Mouse (Mus musculus) regulatory T cell (primary cell): Measurements from ENCODE around the gene Sucla2.

Experiments
- in situ Hi-C: fragments of 300-600 bp; cut with MboI, MseI; formaldehyde crosslinking; loops from one replicate; pipeline ENCODE4 v1.15.1; 2025; ENCODE audit warnings: high pct_unique_total_duplicates

The Sucla2 gene

DNA sequence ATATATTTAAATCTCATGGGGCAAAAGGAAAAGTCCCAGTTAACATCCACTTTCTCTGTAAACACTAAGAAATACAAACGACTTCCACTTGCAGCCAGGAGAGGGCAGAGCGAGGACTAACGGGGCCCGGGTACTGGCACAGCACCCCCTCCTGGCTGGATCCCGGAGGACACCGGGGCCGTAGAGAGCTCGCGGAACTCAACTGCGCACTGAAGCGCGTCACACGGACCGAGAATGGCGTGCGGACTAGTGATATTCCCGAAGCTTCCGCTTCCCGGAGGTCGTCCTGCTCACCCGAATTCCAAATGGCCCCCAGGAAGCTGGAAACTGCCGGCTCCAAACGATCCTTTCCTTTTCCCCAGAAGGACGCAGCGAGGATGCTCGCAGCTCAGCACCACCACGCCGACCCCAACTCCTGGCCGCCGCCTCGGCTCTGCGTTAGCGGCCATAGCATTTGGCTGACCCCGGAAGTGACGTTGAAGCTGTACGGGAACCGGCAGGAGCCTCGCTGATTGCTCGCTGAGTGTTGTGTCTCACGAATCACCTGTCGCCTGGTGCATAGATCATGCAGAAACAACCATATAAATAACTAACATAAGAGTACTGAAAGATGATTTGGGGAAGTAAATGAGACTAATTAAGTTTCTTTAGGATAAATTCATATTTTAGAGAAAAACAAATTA lies at the start of gene Sucla2:
Gene Sucla2, plus strand, starts transcription at position 554 of the 683 bp plus-strand sequence.
- in situ Hi-C loops: no loop called here

DNA sequence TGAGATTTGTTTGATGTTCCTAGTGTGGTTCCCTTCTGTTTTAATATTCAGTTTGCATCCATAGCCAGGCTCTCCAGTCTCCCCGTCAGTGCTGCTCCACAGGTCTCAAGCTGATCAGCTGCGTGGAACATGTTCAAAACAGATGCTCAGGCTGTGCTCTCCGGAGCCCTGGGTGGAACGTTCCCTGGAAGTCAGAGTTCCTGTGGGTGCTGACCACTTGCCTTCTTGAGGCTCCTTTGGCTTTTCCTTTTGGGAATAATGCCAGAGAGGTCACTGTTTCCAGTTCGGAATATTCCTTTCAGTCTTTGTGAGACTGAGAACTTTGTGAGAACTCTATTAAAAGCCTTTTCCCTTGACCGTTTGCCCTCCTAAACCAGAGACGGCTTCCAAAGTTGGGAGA lies 49.6 kb upstream of the Sucla2 start:
- in situ Hi-C loops: no loop called here

DNA sequence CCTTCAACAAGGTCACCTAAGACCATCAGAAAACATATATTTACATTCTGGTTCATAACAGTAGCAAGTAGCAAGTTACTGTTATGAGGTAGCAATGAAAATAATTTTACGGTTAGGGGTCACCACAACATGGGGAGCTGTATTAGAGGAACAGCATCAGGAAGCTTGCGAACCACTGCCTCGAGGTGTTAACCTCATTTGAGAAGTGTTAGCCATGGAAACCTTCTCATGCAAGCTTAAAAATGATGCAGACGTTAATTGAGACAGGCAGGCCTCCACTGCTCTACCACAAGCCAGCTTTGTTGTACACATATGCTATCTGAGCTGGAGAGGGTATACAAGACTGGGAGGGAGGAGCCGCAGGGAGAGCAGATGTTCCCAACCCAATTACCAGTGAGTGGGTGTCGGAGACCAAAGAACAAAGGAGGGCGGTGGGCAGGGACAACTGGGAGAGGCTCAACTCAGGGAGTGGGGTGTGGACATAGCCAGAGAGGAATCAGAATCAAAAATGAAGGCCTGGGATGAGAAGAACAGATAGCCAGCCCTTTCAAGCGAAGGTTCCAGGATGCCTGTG lies 48.7 kb upstream of the Sucla2 start:
- in situ Hi-C loops: no loop called here

DNA sequence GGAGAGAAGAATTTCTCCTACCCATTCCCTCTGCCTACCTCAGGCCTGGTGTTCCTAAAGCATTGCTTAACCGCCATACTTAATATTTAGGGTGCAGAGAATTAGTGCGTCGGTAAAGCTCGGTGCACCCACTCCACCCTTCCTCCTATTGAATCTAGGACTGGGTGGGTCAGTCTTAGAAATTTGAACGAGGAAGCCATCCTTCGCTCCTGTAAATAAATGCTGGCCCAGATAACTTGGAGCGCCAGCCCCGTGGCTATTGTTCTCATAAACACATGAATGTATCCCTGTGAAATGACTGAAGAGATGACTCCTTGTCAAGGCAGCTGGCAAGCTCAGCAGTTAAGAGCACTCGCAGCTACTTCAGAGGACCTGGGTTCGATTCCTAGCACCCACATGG lies 48.0 kb upstream of the Sucla2 start:
- in situ Hi-C loops: no loop called here

DNA sequence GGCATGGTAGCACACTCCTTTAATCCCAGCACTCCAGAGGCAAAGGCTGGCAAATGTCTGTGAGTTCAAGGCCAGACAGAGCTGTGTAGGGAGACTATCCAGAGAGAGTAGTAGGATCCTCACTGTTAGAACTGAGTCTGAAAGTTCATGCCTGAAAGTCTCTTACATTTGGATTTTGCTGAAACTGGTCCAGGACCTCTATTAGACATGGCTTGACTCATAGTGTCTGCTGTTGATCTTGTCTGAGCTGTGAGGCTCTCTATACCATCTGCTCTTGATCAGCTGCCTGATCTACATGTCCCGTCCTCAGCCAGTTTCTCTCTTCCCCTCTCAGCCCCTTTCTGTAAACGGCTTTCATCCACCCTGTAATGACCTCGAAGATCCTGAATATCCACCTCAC lies 46.8 kb upstream of the Sucla2 start:
- in situ Hi-C loops: no loop called here

DNA sequence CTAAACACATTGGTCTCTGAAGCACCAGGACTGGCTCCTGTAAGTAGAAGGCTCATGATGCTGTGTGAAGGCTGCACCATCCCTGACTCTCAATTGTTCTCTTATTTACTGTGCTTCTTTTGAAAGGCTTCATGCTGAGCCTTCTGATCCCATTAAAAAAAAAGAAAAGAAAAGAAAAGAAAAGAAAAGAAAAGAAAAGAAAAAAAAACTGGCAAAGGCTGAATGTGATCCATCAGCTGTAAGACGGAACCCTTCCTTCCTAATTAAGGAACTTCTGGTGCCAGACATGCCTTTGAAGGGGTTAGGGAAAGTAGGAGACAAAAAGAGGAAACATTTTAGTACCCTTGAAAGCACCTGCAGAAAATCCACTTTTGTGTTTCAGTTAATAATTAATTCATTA lies 45.3 kb upstream of the Sucla2 start:
- in situ Hi-C loops: no loop called here

DNA sequence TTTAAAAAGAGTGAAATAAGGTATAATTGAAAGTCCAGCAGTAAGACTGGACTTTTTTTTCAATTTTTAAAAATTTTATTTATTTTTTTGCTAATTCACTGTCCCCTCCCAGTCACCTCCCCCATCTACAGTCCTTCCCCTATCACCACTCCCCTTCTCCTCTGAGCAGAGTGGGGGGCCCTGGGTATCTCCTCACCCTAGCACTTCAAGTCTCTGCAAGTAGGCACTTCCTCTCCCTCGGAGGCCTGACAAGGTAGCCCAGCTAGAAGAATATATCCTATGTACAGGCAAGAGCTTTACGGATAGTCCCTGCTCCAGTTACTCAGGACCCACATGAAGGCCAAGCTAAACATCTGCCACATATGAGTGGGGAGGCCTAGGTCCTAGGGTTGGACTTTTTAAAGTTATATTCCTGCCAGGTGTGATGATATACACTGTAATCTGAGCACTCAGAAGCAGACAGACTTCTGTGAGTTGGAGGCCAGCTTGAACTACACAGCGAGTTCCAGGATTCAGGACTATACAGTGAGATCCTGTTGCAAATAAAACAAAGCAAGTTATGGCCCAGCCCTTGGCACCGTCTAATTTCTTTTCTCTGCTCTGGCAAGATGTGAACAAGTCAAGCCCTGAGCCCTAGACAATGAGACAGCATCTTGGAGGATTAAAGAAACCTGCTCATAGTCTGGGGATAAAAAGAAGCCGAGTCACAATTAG lies 41.4 kb upstream of the Sucla2 start:
- in situ Hi-C loops: no loop called here

DNA sequence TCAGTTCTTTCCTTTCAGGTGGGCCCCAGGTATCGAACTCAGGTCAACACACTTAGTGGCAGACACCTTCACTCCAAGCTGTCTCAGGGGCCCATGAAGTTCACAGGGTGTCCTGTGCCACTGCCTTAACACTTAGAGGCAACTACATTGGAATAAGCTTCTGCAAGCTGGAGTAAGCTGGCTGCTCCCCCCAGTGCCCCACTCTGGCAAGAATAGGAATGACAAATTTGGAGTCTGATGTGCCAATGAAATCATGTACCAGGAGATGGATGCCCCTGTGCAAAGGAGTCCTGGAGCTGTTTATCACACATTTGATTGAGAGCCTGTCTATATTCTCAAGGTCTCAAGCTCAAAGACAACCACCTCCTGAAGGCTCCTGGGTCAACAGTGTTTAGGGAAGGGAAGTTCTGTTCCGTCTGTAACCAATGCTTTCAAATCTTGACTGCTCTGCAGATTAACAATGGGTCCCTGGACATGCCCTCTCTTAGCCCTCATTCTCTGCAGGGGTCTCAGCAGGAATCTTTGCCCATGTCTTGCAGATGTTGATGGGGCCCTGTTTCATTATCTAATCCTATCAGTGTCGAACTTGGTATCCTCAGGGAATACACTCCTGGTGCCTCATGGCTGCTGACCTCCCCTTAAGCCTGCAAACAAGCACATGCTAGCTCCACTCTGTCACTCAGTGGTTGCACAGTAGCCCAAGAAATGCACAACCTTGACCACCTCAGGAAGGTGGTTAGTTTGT lies 40.6 kb upstream of the Sucla2 start:
- in situ Hi-C loops: no loop called here

DNA sequence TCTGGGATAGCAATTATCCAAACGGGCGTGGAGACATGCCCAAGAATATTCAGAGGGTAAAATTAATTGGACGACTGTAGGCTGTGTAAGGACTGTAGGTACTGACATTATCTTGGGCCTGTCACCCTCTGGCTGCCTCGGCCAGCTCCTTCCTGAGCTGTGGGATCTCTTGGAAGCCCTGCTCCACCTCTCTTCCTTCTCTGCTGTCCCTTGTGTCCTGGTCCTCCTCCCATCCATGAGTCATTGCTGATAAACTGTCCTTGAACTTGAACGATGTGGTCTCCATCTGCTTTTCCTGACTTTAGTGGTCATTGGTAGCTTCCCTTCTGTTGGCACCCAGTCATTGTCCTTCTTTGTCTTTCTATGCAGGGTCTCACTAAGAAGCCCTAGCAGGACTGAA lies 38.5 kb upstream of the Sucla2 start:
- in situ Hi-C loops: no loop called here

DNA sequence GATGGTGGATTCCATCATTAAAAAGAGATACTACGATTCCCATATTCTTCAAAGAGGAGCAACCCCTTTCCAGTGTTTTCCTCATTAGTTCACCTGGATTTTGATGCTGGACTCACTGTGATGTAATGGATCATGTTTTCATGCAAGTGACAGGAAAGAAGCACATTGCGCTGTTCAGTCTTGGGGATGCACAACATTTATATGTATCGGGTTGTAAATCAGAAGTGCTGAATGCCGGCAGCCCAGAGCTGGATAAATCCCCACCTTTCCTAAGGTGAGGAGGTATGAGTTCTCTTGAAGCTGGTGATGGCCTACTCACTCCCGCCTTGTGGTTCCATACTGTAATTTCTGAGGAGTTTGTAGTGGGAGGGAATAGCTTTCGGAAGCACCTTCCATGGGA lies 31.8 kb upstream of the Sucla2 start:
- in situ Hi-C loops: no loop called here

DNA sequence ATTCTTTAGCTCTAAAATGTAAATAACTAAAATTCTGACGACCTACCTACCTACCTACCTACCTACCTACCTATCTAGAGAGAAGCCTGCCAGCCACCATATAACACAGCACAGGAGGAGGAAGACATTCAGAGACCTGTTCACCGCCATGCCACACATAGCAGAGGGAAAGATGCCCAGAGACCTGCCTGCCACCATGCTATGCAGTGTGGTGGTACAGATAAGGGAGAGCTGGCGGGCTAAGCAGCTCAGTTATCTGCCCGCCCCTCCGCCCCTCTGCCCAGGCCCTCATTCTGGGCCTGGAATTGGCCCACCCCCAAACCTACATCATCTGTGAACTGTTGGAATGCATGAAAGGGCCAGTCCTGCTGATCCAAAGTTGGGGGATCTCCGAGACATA lies 31.0 kb upstream of the Sucla2 start:
- in situ Hi-C loops: no loop called here

DNA sequence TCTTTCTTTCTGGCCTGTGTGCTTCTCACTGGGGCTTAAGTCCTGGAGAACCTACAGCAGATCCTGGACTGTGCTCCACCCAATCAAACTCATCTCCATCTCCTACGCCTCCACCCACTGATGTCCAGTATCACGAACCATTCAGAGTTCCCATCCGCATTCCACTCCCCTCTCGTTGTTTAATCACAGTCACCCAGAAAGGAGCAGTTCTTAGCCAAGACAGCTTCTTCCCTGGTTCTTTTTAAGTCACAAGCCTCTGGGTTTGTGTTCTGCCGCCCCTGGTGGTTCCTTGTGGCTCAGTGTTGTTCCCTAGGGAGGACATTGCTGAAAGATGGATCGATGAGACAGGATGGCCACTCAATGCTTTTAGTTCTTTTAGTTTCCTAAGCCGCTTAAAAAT lies 29.4 kb upstream of the Sucla2 start:
- in situ Hi-C loops: no loop called here

DNA sequence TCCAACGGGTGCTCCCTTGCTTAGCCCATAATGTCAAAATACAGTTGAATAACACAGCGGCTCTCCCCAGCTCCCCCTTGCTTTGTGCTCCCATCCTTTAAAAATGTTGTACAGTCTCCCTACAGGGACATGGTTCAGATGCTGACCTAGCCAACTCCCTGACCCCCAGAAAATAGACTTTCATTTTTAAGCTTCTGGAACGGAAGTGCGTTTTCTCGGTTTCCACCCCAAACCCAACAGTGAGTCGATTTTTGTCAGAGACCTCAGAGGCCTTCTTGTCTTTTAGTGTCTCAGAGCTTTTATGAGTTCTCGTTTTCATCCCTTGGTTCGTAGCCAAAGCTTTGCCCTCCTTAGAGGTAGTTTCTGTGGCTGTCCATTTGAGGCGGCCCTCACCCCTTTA lies 23.8 kb upstream of the Sucla2 start:
- in situ Hi-C loops: no loop called here

DNA sequence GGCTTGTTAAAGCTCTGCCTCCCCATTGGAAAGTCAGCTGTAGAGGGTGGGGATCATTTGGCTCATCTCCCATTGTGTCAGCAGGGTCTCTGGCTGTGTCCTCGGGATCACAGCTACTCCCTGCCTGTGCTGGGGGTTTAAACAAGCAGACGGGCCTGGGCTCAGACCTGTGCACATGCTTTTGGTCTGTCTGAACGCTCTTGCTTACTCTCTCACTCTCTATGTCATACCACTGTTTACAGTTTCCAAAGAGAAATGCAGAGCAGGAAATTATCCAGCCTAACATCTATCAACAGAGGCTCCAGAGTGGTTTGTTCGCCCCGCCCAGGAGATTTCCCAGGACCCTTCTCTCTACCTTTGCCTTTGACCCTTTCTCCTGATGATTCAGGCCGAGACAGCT lies 23.4 kb upstream of the Sucla2 start:
- in situ Hi-C loops: no loop called here

DNA sequence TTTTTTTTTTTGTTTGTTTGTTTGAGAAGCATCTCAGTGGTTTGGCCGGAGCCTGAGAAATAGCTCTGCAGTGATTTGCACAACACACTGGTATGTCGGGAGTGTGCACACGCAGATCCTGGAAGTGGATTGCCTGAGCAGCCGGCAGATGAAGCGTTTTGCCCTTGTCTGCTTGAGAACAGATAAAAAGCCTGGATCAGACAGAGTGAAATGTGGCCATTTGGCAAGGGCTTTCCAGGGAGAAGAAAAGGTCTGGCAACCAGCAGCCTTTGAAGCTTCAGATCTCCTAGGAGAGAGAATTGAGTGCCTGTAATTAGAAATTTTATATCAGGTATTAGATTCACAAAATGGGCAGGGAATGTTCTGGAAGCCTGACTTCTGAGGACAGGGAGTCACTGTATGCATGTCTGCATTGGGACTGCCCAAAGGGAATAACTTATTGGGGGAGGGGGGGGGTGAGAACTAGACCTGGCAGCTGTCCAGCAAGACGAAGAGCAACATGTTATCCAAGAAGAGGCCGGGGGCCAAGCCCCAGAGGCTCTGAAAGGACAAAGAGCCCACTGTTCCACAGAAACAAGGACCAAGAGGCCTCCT lies 22.4 kb upstream of the Sucla2 start:
- in situ Hi-C loops: no loop called here

DNA sequence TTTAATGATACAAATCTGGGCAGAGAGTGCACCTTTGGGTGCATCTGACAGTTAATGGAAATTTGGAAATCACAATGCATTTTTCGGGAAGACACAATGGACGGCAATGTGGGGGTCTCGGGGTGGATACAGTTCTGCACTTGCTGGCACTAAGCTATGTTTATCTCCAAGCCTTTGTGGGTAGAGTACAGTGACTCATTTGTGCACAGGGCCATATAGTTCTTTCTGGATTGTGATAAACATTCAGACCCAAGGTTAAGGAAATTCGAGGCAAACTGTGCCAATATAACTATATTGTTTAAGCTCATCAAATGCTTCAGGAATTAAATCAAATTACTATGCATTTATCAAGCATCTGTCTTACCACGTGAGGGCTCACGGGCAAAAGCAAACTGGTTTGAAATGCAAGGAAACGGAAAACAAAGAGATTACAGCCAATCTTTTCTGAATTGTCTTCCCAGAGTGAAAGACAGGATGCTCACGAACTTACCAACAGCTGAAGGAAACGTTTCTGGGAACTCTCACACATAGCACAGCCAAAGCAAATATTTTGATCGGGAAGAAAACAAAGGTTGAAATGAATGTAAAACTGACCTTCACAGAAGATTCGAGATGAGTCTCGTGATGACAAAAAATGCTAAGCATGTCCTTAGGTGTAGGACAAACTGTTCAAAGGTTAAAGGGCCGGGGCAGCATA lies 21.7 kb upstream of the Sucla2 start:
- in situ Hi-C loops: no loop called here

DNA sequence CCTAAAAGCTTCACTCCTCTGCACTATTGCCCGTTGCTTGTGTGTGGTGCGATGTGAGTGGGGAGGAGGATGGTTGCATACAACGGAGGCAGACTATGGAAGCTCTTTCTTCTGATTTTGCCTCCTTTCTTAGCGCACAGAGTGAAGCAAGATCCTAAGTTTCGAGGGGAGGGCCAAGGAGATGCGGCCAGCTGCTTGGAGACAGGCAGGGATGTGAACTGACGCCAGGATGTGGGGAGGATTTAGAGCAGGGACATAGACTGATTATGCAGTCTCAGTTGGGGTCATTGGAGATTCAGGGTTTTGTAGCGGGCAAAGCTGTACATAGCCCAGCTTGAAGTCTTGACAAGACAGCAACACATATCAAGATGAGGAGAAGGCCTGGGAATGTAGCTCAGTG lies 18.8 kb upstream of the Sucla2 start:
- in situ Hi-C loops: no loop called here

DNA sequence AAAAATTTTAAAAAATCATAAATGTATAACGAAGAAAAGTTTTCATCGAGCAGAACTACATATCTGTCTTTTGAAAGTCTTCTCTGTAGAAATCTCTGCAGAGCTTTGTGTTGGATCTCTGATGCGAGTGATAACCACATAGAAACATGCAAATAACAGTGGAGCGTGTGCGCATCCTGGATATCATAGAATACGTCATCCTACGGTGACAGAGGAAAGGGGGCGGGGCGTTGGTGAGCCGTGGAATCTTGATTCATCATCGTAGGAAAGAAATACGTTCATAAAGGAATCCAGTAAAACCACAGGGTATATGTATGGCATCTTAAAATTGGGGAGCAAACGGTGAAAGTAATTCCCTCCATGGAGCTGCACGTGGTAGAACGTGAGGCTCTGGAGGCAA lies 17.9 kb upstream of the Sucla2 start:
- in situ Hi-C loops: no loop called here

DNA sequence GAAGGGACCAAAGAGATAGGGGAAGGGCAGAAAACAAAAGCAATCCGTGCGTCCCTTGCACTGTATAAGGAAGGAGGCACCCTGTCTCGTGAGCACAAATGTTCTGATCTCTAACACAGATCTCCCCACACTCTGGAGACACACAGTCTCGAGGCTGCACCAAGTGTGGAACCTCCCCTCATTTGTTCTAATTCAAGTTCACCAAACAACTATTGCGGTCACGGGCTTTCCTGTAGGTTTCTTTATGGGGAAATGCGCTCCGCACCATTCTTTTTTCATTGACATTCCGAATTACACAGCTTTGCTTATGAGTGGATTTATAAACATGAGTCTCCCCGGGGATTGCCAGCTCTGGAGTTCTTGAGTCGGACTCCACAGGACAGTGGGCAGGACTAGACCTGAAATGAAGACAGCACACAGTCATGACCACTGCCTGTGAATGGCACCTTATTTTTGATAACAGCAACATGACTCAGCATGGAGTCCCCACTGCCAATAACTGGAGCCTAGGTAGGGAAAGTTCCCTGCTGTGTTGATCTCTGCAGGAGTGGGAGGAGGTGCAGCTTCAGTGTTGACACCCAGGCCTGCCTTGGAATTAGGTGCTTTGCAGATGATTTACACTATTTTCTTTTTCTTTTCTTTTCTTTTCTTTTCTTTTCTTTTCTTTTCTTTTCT lies 17.3 kb upstream of the Sucla2 start:
- in situ Hi-C loops: no loop called here

DNA sequence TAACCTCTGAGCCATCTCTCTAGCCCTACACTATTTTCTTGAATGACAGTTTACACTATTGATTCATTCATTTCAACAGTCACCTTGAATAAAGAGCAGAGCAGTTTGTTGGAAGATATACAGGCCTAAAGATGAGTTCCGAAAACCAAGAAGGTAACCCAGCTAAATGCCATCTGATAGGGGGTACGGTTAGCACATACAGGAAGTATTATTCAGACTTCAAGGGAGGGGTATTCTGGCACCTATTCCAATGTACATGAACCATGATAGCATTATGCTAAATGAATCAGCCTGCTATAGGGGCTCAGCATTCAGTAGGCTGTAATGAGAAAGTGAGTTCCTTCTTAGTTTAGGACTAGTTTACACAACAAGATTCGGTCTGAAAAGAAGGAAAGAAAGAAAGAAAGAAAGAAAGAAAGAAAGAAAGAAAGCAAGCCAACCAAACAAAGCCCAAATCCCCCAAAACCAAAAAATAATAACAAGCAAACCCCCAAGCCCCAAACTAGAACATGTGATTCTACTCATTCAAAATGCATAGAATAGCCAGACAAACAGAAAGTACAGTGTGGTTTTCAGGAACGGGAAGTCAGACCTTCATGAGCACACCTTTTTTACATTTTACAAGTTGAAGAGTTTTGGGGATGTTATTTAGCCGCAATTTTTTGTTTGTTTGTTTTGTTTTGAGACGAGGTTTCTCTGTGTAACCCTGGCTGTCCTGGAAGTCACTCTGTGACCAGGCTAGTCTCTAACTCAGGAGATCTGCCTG lies 16.3 kb upstream of the Sucla2 start:
- in situ Hi-C loops: no loop called here
